Mouse (Mus musculus): ENCODE measurements around the gene Micu1. TPM values are rescaled to one million over a fixed set of nuclear protein-coding genes. Genes with fewer than 3 reads are reported as not detected.

Gene Micu1
- polyA plus RNA-seq, 1 experiment = 174 TPM

DNA sequence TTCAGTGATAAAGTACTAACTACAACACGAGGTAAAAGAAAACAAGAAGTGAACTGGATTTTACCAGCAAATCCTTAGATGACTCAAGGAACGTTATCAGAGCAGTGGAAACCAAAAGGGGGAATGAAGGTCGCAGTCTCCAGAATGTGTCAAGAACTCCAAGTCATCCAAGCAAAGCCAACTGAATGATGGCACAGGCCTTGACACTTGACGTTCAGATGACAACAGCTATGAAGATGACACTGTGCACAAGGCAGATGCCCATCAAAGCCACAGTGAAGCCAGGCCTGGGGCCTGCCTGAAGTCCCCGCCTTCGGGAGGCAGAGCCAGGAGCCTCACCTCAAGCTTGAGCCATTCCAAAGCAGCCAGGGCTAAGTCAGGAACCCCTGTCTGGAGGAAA, 62.5 kb downstream of the Micu1 start:
- Histone ChIP-seq H3K4me3 (replicated peaks; ENCODE audit: insufficient read depth, low read depth, low read length) (no peak overlapping the region), H3K4me1 (ENCODE audit: control insufficient read depth, insufficient read depth, low read length) (no peaks in the 10 kb centered on the region), H3K27ac (ENCODE audit: insufficient read depth, low read length) (no peak overlapping the region), H3K27me3 (ENCODE audit: control insufficient read depth, insufficient read depth, low read length) (no peaks in the 10 kb centered on the region)
- TF ChIP-seq POLR2A (IDR thresholded peaks at IDR 0.05; ENCODE audit: borderline replicate concordance, insufficient read depth, low read length) (no peak), CTCF (IDR thresholded peaks at IDR 0.05; ENCODE audit: borderline replicate concordance, insufficient read depth, low read depth, low read length) (no peak)
- WGBS = 94% methylated on average over 6 of the region's 6 CpGs
- DNase-seq = no peak

GRCm38 (mm10) chr10:59768369-59769079, 66.2 kb downstream of the Micu1 start:
- TF ChIP-seq CTCF (IDR thresholded peaks at IDR 0.05; ENCODE audit: borderline replicate concordance, insufficient read depth, low read depth, low read length) (no peak), POLR2A (IDR thresholded peaks at IDR 0.05; ENCODE audit: borderline replicate concordance, insufficient read depth, low read length) (no peak)
- Histone ChIP-seq H3K27ac (ENCODE audit: insufficient read depth, low read length) (no peak overlapping the region), H3K4me3 (replicated peaks; ENCODE audit: insufficient read depth, low read depth, low read length) (no peak overlapping the region), H3K4me1 (ENCODE audit: control insufficient read depth, insufficient read depth, low read length) (no peaks in the 10 kb centered on the region), H3K27me3 (ENCODE audit: control insufficient read depth, insufficient read depth, low read length) (no peaks in the 10 kb centered on the region)
- no peak for DNase-seq
- WGBS = 51% methylated on average over 13 of the region's 13 CpGs

- H3K27ac ChIP-seq (ENCODE audit: insufficient read depth, low read length) = no peak overlapping the region
- DNase-seq = no peak
- H3K4me3 ChIP-seq (replicated peaks; ENCODE audit: insufficient read depth, low read depth, low read length) = no peak overlapping the region
- H3K4me1 ChIP-seq (ENCODE audit: control insufficient read depth, insufficient read depth, low read length) = peaks cover 4% of the 10 kb centered on the region
- WGBS = 80% methylated on average over 6 of the region's 6 CpGs
- no peak for TF ChIP-seq CTCF (IDR thresholded peaks at IDR 0.05; ENCODE audit: borderline replicate concordance, insufficient read depth, low read depth, low read length)
- TF ChIP-seq POLR2A (IDR thresholded peaks at IDR 0.05; ENCODE audit: borderline replicate concordance, insufficient read depth, low read length) = no peak
- no peaks in the 10 kb centered on the region for H3K27me3 ChIP-seq (ENCODE audit: control insufficient read depth, insufficient read depth, low read length)
Observed at GRCm38 (mm10) chr10:59771375-59772048, 69.2 kb downstream of the Micu1 start.

GRCm38 (mm10) chr10:59772049-59772397, 69.7 kb downstream of the Micu1 start:
- 55% methylated on average over 2 of the region's 2 CpGs for WGBS
- H3K27me3 ChIP-seq (ENCODE audit: control insufficient read depth, insufficient read depth, low read length) = no peaks in the 10 kb centered on the region
- H3K27ac ChIP-seq (ENCODE audit: insufficient read depth, low read length) = no peak overlapping the region
- H3K4me1 ChIP-seq (ENCODE audit: control insufficient read depth, insufficient read depth, low read length) = peaks cover 4% of the 10 kb centered on the region
- no peak for TF ChIP-seq CTCF (IDR thresholded peaks at IDR 0.05; ENCODE audit: borderline replicate concordance, insufficient read depth, low read depth, low read length)
- TF ChIP-seq POLR2A (IDR thresholded peaks at IDR 0.05; ENCODE audit: borderline replicate concordance, insufficient read depth, low read length) = no peak
- no peak overlapping the region for H3K4me3 ChIP-seq (replicated peaks; ENCODE audit: insufficient read depth, low read depth, low read length)
- DNase-seq = no peak

- Histone ChIP-seq H3K4me1 (ENCODE audit: control insufficient read depth, insufficient read depth, low read length) (peaks cover 4% of the 10 kb centered on the region), H3K27ac (ENCODE audit: insufficient read depth, low read length) (no peak overlapping the region), H3K4me3 (replicated peaks; ENCODE audit: insufficient read depth, low read depth, low read length) (no peak overlapping the region), H3K27me3 (ENCODE audit: control insufficient read depth, insufficient read depth, low read length) (no peaks in the 10 kb centered on the region)
- DNase-seq = no peak
- TF ChIP-seq POLR2A (IDR thresholded peaks at IDR 0.05; ENCODE audit: borderline replicate concordance, insufficient read depth, low read length) = no peak
- TF ChIP-seq CTCF (IDR thresholded peaks at IDR 0.05; ENCODE audit: borderline replicate concordance, insufficient read depth, low read depth, low read length) = no peak
- 54% methylated on average over 13 of the region's 13 CpGs for WGBS
Observed at GRCm38 (mm10) chr10:59773441-59774140, 71.3 kb downstream of the Micu1 start.

DNA sequence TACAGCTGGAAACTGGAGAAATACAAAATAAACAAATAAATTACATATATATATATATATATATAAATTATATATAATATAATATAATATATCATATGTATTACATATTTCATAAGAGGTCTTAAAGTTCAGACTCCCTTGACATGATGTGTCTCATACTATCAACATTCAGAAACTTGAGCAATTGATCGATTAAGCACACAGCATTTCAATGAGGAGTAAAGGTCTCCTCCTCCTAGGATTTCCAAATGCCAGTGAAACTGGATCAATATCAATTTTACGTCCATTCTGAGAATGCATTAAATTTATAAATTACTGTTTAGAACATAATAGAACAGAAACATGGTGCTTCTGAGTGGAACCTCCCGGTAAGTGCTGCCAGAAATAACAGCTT, 71.9 kb downstream of the Micu1 start:
- DNase-seq = no peak
- WGBS = 66% methylated on average over 3 of the region's 3 CpGs
- peaks cover 4% of the 10 kb centered on the region for H3K4me1 ChIP-seq (ENCODE audit: control insufficient read depth, insufficient read depth, low read length)
- no peak overlapping the region for H3K27ac ChIP-seq (ENCODE audit: insufficient read depth, low read length)
- H3K27me3 ChIP-seq (ENCODE audit: control insufficient read depth, insufficient read depth, low read length) = no peaks in the 10 kb centered on the region
- TF ChIP-seq POLR2A (IDR thresholded peaks at IDR 0.05; ENCODE audit: borderline replicate concordance, insufficient read depth, low read length) = no peak
- no peak for TF ChIP-seq CTCF (IDR thresholded peaks at IDR 0.05; ENCODE audit: borderline replicate concordance, insufficient read depth, low read depth, low read length)
- H3K4me3 ChIP-seq (replicated peaks; ENCODE audit: insufficient read depth, low read depth, low read length) = no peak overlapping the region

GRCm38 (mm10) chr10:59777246-59777645, 75.0 kb downstream of the Micu1 start:
- TF ChIP-seq CTCF (IDR thresholded peaks at IDR 0.05; ENCODE audit: borderline replicate concordance, insufficient read depth, low read depth, low read length) (no peak), POLR2A (IDR thresholded peaks at IDR 0.05; ENCODE audit: borderline replicate concordance, insufficient read depth, low read length) (no peak)
- no peak for DNase-seq
- no peak overlapping the region for H3K27ac ChIP-seq (ENCODE audit: insufficient read depth, low read length)
- H3K4me3 ChIP-seq (replicated peaks; ENCODE audit: insufficient read depth, low read depth, low read length) = no peak overlapping the region
- no peaks in the 10 kb centered on the region for H3K27me3 ChIP-seq (ENCODE audit: control insufficient read depth, insufficient read depth, low read length)
- 94% methylated on average over 3 of the region's 3 CpGs for WGBS
- peaks cover 4% of the 10 kb centered on the region for H3K4me1 ChIP-seq (ENCODE audit: control insufficient read depth, insufficient read depth, low read length)

Measured in cerebellum, adult 2 months (tissue).